Mouse (Mus musculus) MN1 (cell line): ENCODE measurements at regions not wholly inside any gene's neighbourhood (a gene's known extent, or its start where the extent isn't known, plus 50 kb on each side); places are given as distances from the start of the nearest gene placed in this dataset.

ENCODE experiments used
- DNase-seq: peaks from one replicate; pipeline ENCODE4 v3.0.0-alpha.2; 2016; ENCODE audit warnings: low spot score

- no peak for DNase-seq
These were observed 111.7 kb downstream of the Cdh26 start for GRCm38 (mm10) chr2:178542032-178542431.

- DNase-seq, result no peak
These were observed 114.1 kb downstream of the Cdh26 start for GRCm38 (mm10) chr2:178544411-178544810.

- DNase-seq, result no peak
These were observed 115.4 kb downstream of the Cdh26 start for GRCm38 (mm10) chr2:178545601-178546352.

- no peak for DNase-seq
These were observed 116.0 kb downstream of the Cdh26 start for GRCm38 (mm10) chr2:178546353-178546720.

- no peak for DNase-seq
These were observed 116.6 kb downstream of the Cdh26 start for GRCm38 (mm10) chr2:178546888-178547287.

- no peak for DNase-seq
These were observed 118.6 kb downstream of the Cdh26 start for GRCm38 (mm10) chr2:178548937-178549336.

GRCm38 (mm10) chr2:178553736-178554135 is 123.4 kb downstream of the Cdh26 start:
- DNase-seq, result no peak

GRCm38 (mm10) chr2:178555692-178556340 is 125.5 kb downstream of the Cdh26 start:
- DNase-seq, result no peak

- DNase-seq, result no peak
These were observed 127.6 kb downstream of the Cdh26 start for GRCm38 (mm10) chr2:178557934-178558333.

GRCm38 (mm10) chr2:178563287-178563686 is 133.0 kb downstream of the Cdh26 start:
- DNase-seq, result no peak

- no peak for DNase-seq
These were observed 135.1 kb downstream of the Cdh26 start for GRCm38 (mm10) chr2:178565368-178565818.

GRCm38 (mm10) chr2:178567493-178567892 is 137.2 kb downstream of the Cdh26 start:
- DNase-seq, result no peak

GRCm38 (mm10) chr2:178572301-178572700 is 142.0 kb downstream of the Cdh26 start:
- DNase-seq, result no peak

- DNase-seq, result no peak
These were observed 144.5 kb downstream of the Cdh26 start for GRCm38 (mm10) chr2:178574859-178575258.

- no peak for DNase-seq
These were observed 145.1 kb downstream of the Cdh26 start for GRCm38 (mm10) chr2:178575403-178575802.

GRCm38 (mm10) chr2:178576067-178576466 is 145.7 kb downstream of the Cdh26 start:
- no peak for DNase-seq

- DNase-seq, result no peak
These were observed 149.2 kb downstream of the Cdh26 start for GRCm38 (mm10) chr2:178579571-178579970.

GRCm38 (mm10) chr2:178581306-178581705 is 151.0 kb downstream of the Cdh26 start:
- no peak for DNase-seq

GRCm38 (mm10) chr2:178584970-178585566 is 154.7 kb downstream of the Cdh26 start:
- no peak for DNase-seq

- DNase-seq, result no peak
These were observed 156.9 kb downstream of the Cdh26 start for GRCm38 (mm10) chr2:178587134-178587636.

- DNase-seq, result no peak
These were observed 163.4 kb downstream of the Cdh26 start for GRCm38 (mm10) chr2:178593743-178594142.

GRCm38 (mm10) chr2:178594177-178594576 is 163.8 kb downstream of the Cdh26 start:
- no peak for DNase-seq
